Mouse (Mus musculus): Measurements from ENCODE around the gene 2010300C02Rik. TPM values are rescaled to one million over a fixed set of nuclear protein-coding genes. Genes with fewer than 3 reads are reported as not detected.
"Not testable (repeated sequence)": the region's sequence is repeated elsewhere in the genome, so short reads cannot be mapped to it uniquely, and the experiment has no call there.

2010300C02Rik gene
- polyA plus RNA-seq, 1 experiment from 2014 or later = 0.42 TPM

DNA sequence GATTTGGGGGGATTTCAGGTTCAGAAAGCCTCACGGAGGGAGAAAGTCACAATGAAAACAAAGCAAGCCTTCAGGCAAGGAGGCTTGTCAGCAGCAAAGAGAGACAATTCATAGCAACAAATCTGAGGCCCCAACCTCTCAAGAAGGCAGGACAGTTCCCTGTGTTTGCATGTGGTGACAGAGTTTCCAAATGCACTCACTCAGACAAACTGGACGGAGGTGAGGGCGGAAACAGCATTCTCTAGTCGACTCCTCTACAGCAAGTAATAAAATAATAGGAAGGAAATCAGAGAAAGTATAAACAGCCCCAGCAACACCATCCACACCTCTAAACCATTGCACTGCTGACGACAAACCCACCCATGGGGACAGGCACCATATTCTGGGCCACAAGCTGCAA, 120.9 kb downstream of the 2010300C02Rik start:
- H3K4me1 ChIP-seq (ENCODE audit: control insufficient read depth, low read depth, low read length) = no peaks in the 10 kb centered on the region

DNA sequence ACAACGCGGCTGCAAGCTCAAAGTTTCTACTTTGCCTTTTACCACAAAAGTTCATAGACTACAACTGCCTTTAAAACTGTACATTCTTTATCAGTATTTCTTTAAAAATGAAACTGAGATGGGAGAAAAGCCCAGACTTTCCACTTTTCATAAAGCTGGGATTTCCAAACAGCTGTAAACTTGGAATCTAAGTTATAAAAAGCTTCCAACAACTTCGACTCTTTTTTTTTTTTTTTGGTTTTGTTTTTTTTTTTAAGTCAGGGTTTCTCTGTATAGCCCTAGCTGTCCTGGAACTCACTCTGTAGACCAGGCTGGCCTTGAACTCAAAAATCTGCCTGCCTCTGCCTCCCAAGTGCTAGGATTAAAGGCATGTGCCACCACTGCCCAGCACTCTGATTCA, 125.1 kb downstream of the 2010300C02Rik start:
- H3K36me3 ChIP-seq (ENCODE audit: control insufficient read depth, insufficient read depth); H3K9me3 ChIP-seq (replicated peaks; ENCODE audit: control insufficient read depth, low read length); H3K4me2 ChIP-seq (ENCODE audit: low read depth, low read length); ATAC-seq (ENCODE audit: low read depth); H3K27me3 ChIP-seq (ENCODE audit: control insufficient read depth, insufficient read depth, low read depth, low read length); H3K4me3 ChIP-seq (ENCODE audit: low read depth, low read length); H3K4me1 ChIP-seq (ENCODE audit: control insufficient read depth, low read depth, low read length); H3K27ac ChIP-seq (ENCODE audit: low read length); H3K9ac ChIP-seq (ENCODE audit: low read depth, low read length): not testable (repeated sequence)
- WGBS (ENCODE audit: insufficient replicate concordance) = 66% methylated on average over 3 of the region's 3 CpGs

More for the DNA sequence above, 120.9 kb downstream of the 2010300C02Rik start:
- no peak overlapping the region for H3K4me3 ChIP-seq (ENCODE audit: low read depth, low read length)
- no peaks in the 10 kb centered on the region for H3K9me3 ChIP-seq (replicated peaks; ENCODE audit: control insufficient read depth, low read length)
- no peaks in the 10 kb centered on the region for H3K27me3 ChIP-seq (ENCODE audit: control insufficient read depth, insufficient read depth, low read depth, low read length)
- no peak overlapping the region for H3K9ac ChIP-seq (ENCODE audit: low read depth, low read length)
- no peak overlapping the region for H3K27ac ChIP-seq (ENCODE audit: low read length)
- 58% methylated on average over 5 of the region's 5 CpGs for WGBS (ENCODE audit: insufficient replicate concordance)
- no peak overlapping the region for H3K4me2 ChIP-seq (ENCODE audit: low read depth, low read length)
- no peak for ATAC-seq (ENCODE audit: low read depth)
- H3K36me3 ChIP-seq (ENCODE audit: control insufficient read depth, insufficient read depth) = no peaks in the 10 kb centered on the region

DNA sequence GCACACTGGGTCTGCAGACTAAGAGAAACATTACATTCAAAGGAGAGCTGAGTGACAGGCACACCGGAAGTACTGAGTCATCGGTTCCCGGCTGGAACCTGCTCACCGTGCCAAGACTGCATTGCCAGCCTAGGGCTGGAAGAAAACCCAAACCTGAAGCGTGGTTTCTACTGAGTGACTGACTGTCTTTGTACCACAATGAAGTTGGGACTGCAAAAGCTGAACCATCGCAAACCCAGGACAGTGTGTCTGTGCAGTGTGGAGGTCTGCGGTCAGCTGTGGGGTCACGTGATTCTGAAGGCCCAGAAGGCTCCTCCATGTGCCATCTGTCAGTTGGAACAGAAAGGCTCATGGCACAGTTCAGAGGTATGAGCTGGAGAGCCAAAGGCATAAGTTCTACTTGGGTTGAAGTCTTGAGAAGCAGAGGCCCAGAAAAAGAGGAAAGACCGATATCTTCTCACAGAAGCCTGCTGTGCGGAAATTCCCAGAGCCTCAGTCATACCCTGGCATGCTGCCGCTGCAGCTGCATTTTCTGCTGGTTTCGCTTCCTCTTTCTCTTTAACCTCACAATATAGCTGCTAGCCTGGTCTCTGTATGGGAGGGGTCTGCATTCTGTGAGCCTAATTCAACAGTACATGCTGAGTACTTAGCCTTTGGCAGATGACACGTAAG, 133.9 kb downstream of the 2010300C02Rik start:
- no peaks in the 10 kb centered on the region for H3K27me3 ChIP-seq (ENCODE audit: control insufficient read depth, insufficient read depth, low read depth, low read length)
- H3K27ac ChIP-seq (ENCODE audit: low read length) = peak overlapping the region; percentile 59
- ATAC-seq (ENCODE audit: low read depth) = no peak

DNA sequence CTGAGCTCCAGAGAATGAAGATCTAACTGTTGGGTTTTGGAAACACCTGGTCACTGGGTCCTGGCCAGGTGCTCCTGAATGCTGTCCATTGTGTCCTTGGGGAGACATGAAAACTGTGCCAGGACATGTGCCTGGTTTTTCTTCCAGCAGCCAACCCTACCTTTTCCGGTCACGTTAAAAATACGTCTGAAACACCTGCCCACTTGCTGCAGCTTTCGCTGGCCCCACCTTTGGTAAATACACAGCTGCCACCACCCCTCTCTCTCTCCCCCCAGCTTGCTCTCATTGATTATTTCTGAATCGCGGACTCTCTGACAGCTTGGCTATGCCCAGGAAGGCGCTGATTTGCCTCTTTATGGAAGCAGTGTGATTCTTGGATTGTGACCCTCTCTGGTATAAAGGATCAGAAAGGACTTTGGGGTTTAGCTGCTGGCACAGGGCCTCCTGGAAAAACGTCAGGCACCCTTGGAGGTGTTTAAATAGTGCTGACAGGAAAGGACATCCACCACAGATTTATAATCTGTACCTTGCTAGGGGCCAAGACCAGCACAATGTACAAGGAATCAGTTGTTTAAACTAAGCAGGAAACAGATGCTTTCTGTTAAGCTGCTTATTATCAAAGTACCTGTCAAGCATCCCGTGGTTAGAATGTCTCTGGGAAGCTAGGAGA, 136.0 kb downstream of the 2010300C02Rik start:
- peaks cover 2% of the 10 kb centered on the region; the same call in 1 of the 2 replicates for H3K4me1 ChIP-seq (ENCODE audit: control insufficient read depth, low read depth, low read length)
- H3K27ac ChIP-seq (ENCODE audit: low read length) = no peak overlapping the region
- H3K27me3 ChIP-seq (ENCODE audit: control insufficient read depth, insufficient read depth, low read depth, low read length) = no peaks in the 10 kb centered on the region
- WGBS (ENCODE audit: insufficient replicate concordance) = 62% methylated on average over 9 of the region's 9 CpGs
- no peak overlapping the region for H3K4me2 ChIP-seq (ENCODE audit: low read depth, low read length)
- H3K9me3 ChIP-seq (replicated peaks; ENCODE audit: control insufficient read depth, low read length) = no peaks in the 10 kb centered on the region
- ATAC-seq (ENCODE audit: low read depth) = no peak
- H3K9ac ChIP-seq (ENCODE audit: low read depth, low read length) = no peak overlapping the region
- no peak overlapping the region for H3K4me3 ChIP-seq (ENCODE audit: low read depth, low read length)
- H3K36me3 ChIP-seq (ENCODE audit: control insufficient read depth, insufficient read depth) = no peaks in the 10 kb centered on the region

More for the DNA sequence above, 133.9 kb downstream of the 2010300C02Rik start:
- Histone ChIP-seq H3K9me3 (replicated peaks; ENCODE audit: control insufficient read depth, low read length) (no peaks in the 10 kb centered on the region), H3K9ac (ENCODE audit: low read depth, low read length) (no peak overlapping the region), H3K4me3 (ENCODE audit: low read depth, low read length) (no peak overlapping the region), H3K4me2 (ENCODE audit: low read depth, low read length) (peak overlapping the region; percentile 24; the same call in 1 of the 2 replicates), H3K36me3 (ENCODE audit: control insufficient read depth, insufficient read depth) (no peaks in the 10 kb centered on the region), H3K4me1 (ENCODE audit: control insufficient read depth, low read depth, low read length) (peaks cover 2% of the 10 kb centered on the region; the same call in 1 of the 2 replicates)
- 29% methylated on average over 13 of the region's 13 CpGs for WGBS (ENCODE audit: insufficient replicate concordance)

DNA sequence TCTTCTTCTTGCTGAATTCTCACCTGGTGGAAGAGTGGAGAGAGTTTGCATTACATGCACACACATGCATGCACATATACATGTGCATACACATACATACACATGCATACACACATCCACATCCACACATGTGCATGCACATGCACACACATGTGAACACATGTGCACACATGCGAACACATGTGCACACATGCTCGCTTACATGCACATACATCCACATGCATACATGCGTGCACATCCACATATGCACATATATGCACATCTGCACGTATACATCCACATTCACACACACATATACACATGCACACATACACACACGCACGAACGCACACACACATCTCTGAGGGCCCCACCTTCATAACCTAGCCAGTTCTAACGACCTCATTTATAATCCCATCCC, 136.7 kb downstream of the 2010300C02Rik start:
- no peak overlapping the region for H3K4me2 ChIP-seq (ENCODE audit: low read depth, low read length)
- 78% methylated on average over 8 of the region's 8 CpGs for WGBS (ENCODE audit: insufficient replicate concordance)
- ATAC-seq (ENCODE audit: low read depth) = no peak
- no peaks in the 10 kb centered on the region for H3K27me3 ChIP-seq (ENCODE audit: control insufficient read depth, insufficient read depth, low read depth, low read length)
- H3K4me3 ChIP-seq (ENCODE audit: low read depth, low read length) = no peak overlapping the region
- no peak overlapping the region for H3K9ac ChIP-seq (ENCODE audit: low read depth, low read length)
- no peaks in the 10 kb centered on the region for H3K36me3 ChIP-seq (ENCODE audit: control insufficient read depth, insufficient read depth)
- H3K9me3 ChIP-seq (replicated peaks; ENCODE audit: control insufficient read depth, low read length) = no peaks in the 10 kb centered on the region
- no peak overlapping the region for H3K27ac ChIP-seq (ENCODE audit: low read length)
- peaks cover 2% of the 10 kb centered on the region; the same call in 1 of the 2 replicates for H3K4me1 ChIP-seq (ENCODE audit: control insufficient read depth, low read depth, low read length)

DNA sequence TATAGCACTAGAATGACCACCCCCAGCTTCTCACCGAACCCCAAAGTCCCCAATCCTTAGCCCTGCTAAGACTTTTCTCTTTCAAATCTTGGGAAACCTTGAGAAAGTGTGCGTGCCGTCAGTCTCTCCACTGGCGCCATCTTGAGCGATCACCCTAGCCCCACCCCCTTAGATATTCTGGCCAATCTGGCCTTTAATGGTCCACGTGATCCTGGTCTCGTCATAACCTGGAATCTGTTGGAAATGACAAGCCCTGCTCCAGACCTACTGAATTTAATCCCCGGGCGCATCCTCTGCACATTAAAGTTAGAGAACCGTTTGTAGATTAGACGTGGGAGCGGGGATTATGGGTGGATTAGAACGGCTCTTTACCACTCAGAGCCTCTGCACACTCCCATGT, 140.2 kb downstream of the 2010300C02Rik start:
- WGBS (ENCODE audit: insufficient replicate concordance) = 74% methylated on average over 13 of the region's 13 CpGs
- no peaks in the 10 kb centered on the region for H3K4me1 ChIP-seq (ENCODE audit: control insufficient read depth, low read depth, low read length)
- no peaks in the 10 kb centered on the region for H3K27me3 ChIP-seq (ENCODE audit: control insufficient read depth, insufficient read depth, low read depth, low read length)
- no peak for ATAC-seq (ENCODE audit: low read depth)
- no peak overlapping the region for H3K4me3 ChIP-seq (ENCODE audit: low read depth, low read length)
- H3K4me2 ChIP-seq (ENCODE audit: low read depth, low read length) = no peak overlapping the region
- H3K9ac ChIP-seq (ENCODE audit: low read depth, low read length) = no peak overlapping the region
- H3K27ac ChIP-seq (ENCODE audit: low read length) = no peak overlapping the region
- H3K9me3 ChIP-seq (replicated peaks; ENCODE audit: control insufficient read depth, low read length) = no peaks in the 10 kb centered on the region
- H3K36me3 ChIP-seq (ENCODE audit: control insufficient read depth, insufficient read depth) = no peaks in the 10 kb centered on the region

DNA sequence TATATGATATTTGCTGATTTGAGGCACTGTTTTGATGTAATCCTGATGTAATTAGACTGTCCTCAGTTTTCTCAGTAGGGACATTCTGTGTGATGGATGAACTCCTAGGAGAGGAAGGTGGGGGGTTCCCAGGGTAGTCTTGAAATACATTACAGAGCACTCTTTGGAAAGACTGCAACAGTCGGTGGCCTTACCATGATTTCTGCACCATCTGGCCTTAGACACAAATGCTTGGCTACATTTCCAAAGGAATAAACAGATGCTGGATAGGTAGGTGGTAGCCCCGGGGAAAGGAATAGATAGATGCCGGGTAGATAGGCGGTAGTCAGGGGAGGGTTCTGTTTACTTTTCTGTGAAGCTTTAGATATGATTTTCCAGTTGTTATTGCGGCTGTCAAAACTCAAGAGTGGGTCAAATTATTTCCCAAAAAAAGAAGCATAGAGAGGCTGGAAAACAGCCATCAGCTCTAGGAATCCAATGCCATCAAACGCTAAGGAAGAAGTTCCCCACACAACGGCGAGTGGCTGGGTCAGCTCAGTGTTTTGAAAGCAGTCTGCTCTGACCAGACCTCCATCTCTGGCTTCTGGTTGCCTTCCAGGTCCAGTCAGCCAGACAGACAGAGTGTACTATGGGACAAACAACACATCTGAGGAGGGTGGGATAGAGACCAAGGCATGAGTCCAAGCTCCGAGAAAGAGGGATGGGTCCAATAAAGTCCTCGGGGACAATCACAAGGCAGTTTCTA, 147.2 kb downstream of the 2010300C02Rik start:
- H3K4me3 ChIP-seq (ENCODE audit: low read depth, low read length) = no peak overlapping the region
- H3K4me1 ChIP-seq (ENCODE audit: control insufficient read depth, low read depth, low read length) = no peaks in the 10 kb centered on the region
- no peak overlapping the region for H3K9ac ChIP-seq (ENCODE audit: low read depth, low read length)
- H3K4me2 ChIP-seq (ENCODE audit: low read depth, low read length) = no peak overlapping the region
- H3K27me3 ChIP-seq (ENCODE audit: control insufficient read depth, insufficient read depth, low read depth, low read length) = no peaks in the 10 kb centered on the region
- H3K9me3 ChIP-seq (replicated peaks; ENCODE audit: control insufficient read depth, low read length) = no peaks in the 10 kb centered on the region
- H3K27ac ChIP-seq (ENCODE audit: low read length) = no peak overlapping the region
- H3K36me3 ChIP-seq (ENCODE audit: control insufficient read depth, insufficient read depth) = no peaks in the 10 kb centered on the region
- no peak for ATAC-seq (ENCODE audit: low read depth)
- WGBS (ENCODE audit: insufficient replicate concordance) = 56% methylated on average over 10 of the region's 10 CpGs

DNA sequence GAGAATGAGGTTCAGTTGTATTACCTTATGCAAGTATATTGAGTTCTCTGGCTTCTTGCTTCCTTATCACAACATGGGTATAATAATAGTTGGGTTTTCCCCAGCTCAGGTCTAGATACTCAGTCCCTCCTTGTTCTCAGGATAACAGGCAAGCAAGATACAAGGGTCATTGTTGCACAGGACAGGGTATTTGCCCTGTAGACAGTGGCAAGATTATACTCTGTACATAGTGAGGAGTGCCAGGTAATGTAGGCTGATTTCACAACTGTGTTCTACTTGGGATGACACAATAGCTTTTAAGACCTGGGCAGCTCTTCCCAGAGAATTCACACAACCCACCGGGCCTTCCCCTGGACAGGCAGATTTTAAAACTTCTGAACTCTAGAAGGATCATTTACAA, 151.5 kb downstream of the 2010300C02Rik start:
- H3K36me3 ChIP-seq (ENCODE audit: control insufficient read depth, insufficient read depth) = no peaks in the 10 kb centered on the region
- H3K9ac ChIP-seq (ENCODE audit: low read depth, low read length) = no peak overlapping the region
- WGBS (ENCODE audit: insufficient replicate concordance) = 64% methylated on average over 1 of the region's 1 CpGs
- no peak for ATAC-seq (ENCODE audit: low read depth)
- H3K27me3 ChIP-seq (ENCODE audit: control insufficient read depth, insufficient read depth, low read depth, low read length) = no peaks in the 10 kb centered on the region
- H3K4me1 ChIP-seq (ENCODE audit: control insufficient read depth, low read depth, low read length) = no peaks in the 10 kb centered on the region
- H3K9me3 ChIP-seq (replicated peaks; ENCODE audit: control insufficient read depth, low read length) = no peaks in the 10 kb centered on the region
- H3K4me2 ChIP-seq (ENCODE audit: low read depth, low read length) = no peak overlapping the region
- no peak overlapping the region for H3K4me3 ChIP-seq (ENCODE audit: low read depth, low read length)
- no peak overlapping the region for H3K27ac ChIP-seq (ENCODE audit: low read length)

DNA sequence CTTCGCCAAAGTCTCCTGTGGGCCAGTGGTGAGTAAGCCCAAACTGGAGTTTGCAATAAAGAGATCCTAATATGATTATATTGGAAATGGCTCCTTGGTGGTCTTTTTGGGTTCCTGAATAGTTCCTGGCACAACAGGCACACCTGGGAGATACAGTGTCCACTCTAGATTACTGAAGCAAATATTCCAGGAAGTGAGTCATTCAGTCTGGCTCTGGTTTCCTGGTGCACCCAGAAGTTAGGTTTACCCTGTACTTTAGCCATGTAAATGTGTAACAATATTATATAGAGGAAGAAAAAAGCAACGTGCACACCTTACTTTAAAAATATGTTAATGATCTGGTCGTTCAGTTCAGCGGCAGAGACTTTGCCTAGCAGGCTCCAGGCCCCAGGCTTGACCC, 153.1 kb downstream of the 2010300C02Rik start:
- H3K9ac ChIP-seq (ENCODE audit: low read depth, low read length) = no peak overlapping the region
- no peak for ATAC-seq (ENCODE audit: low read depth)
- H3K27ac ChIP-seq (ENCODE audit: low read length) = no peak overlapping the region
- H3K4me1 ChIP-seq (ENCODE audit: control insufficient read depth, low read depth, low read length) = no peaks in the 10 kb centered on the region
- H3K4me2 ChIP-seq (ENCODE audit: low read depth, low read length) = no peak overlapping the region
- H3K4me3 ChIP-seq (ENCODE audit: low read depth, low read length) = no peak overlapping the region
- WGBS (ENCODE audit: insufficient replicate concordance) = 58% methylated on average over 4 of the region's 4 CpGs
- H3K9me3 ChIP-seq (replicated peaks; ENCODE audit: control insufficient read depth, low read length) = no peaks in the 10 kb centered on the region
- H3K27me3 ChIP-seq (ENCODE audit: control insufficient read depth, insufficient read depth, low read depth, low read length) = no peaks in the 10 kb centered on the region
- H3K36me3 ChIP-seq (ENCODE audit: control insufficient read depth, insufficient read depth) = no peaks in the 10 kb centered on the region
